Mouse (Mus musculus): ENCODE results near the gene Rragd. TPM values are rescaled to one million over a fixed set of nuclear protein-coding genes. Genes with fewer than 3 reads are reported as not detected.
"Not testable (repeated sequence)": the region's sequence is repeated elsewhere in the genome, so short reads cannot be mapped to it uniquely, and the experiment has no call there.

The Rragd gene
- total and polyA plus RNA-seq, 2 experiments from 2014 or later = 30.6 to 45.3 TPM

DNA sequence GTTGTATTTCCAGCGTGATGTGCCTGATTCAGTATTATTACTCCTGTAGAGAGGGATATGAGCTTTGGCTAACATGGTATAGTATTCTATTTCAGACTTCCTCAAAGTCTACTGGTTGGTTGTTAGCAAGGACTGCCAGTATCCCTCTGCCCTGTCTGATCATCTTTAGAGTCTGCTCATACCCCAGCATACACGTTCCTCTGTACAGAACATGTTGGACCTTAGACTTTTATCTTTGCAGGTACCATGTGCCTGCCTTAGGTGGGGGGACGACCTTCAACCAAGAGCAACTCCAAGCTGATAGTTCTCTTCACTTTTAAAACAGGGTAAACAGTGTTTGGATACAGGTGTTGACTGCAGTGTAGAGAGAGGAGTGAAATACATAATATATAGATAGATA lies 19.2 kb downstream of the Rragd start:
- Histone ChIP-seq H3K4me3 (ENCODE audit: low read depth, low read length) (no peak overlapping the region), H3K4me1 (ENCODE audit: insufficient read depth) (no peaks in the 10 kb centered on the region), H3K36me3 (ENCODE audit: insufficient read depth) (peaks cover 15% of the 10 kb centered on the region; the same call in 1 of the 2 replicates), H3K27me3 (ENCODE audit: insufficient read depth, low read length) (no peaks in the 10 kb centered on the region), H3K9me3 (ENCODE audit: low read length) (no peaks in the 10 kb centered on the region), H3K9ac (no peak overlapping the region), H3K4me2 (ENCODE audit: low read depth) (no peak overlapping the region), H3K27ac (ENCODE audit: low read depth, low read length) (no peak overlapping the region)
- no peak for ATAC-seq
- 87% methylated on average over 3 of the region's 3 CpGs for WGBS
- TF ChIP-seq CTCF (IDR thresholded peaks at IDR 0.05; ENCODE audit: low read depth) = no peak
- DNase-seq = no peak

DNA sequence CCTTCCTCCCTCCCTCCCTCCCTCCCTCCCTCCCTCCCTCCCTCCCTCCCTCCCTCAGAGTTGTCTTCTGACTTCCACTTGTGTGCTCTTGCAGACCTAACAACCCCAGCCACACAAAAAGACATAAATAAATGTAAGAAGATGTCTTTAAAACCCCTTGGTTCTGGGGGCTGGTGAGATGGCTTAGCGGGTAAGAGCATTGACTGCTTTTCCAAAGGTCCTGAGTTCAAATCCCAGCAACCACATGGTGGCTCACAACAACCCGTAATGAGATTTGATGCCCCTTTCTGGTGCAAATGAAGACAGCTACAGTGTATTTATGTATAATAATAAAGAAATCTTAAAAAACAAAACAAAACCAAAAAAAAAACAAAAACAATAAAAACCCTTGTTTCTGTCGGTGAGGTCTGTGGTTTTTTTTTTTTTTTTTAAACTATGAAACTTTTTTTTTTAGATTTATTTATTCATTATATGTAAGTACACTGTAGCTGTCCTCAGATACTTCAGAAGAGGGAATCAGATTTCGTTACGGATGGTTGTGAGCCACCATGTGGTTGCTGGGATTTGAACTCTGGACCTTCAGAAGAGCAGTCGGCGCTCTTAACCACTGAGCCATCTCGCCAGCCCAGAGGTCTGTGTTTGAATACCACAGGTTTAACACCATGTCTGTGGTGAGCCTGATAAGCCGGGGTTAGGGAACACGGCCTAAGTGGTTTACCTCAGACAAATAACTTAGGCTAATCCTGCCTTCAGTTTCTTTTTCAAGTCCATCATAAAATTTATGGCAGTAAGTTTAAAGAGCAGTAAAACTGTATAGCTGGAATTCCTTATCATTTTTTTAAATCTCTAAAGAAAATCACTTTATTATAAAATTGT lies 23.0 kb downstream of the Rragd start:
- DNase-seq; H3K27ac ChIP-seq (ENCODE audit: low read depth, low read length); H3K4me1 ChIP-seq (ENCODE audit: insufficient read depth); H3K9me3 ChIP-seq (ENCODE audit: low read length); ATAC-seq; H3K9ac ChIP-seq; H3K27me3 ChIP-seq (ENCODE audit: insufficient read depth, low read length); H3K4me2 ChIP-seq (ENCODE audit: low read depth); H3K4me3 ChIP-seq (ENCODE audit: low read depth, low read length): not testable (repeated sequence)
- peaks cover 15% of the 10 kb centered on the region; the same call in 1 of the 2 replicates for H3K36me3 ChIP-seq (ENCODE audit: insufficient read depth)
- WGBS = 96% methylated on average over 10 of the region's 10 CpGs

DNA sequence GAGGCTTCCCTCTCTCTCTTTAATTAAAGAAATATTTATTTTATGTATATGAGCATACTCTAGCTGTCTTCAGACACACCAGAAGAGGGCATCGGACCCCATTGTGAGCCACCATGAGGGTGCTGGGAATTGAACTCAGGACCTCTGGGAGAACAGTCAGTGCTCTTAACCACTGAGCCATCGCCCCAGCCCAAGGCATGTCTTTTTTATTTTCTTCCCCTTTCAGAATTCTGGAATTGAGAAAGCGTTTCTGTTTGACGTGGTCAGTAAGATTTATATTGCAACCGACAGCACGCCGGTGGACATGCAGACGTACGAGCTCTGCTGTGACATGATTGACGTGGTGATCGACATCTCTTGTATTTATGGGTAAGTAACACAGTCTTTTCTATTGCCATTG lies 24.0 kb downstream of the Rragd start:
- H3K9me3 ChIP-seq (ENCODE audit: low read length) = no peaks in the 10 kb centered on the region
- whole genome bisulfite sequencing = 93% methylated on average over 11 of the region's 11 CpGs
- no peak for TF ChIP-seq CTCF (IDR thresholded peaks at IDR 0.05; ENCODE audit: low read depth)
- no peak for DNase-seq
- no peak overlapping the region for H3K9ac ChIP-seq
- no peak for ATAC-seq
- no peak overlapping the region for H3K4me3 ChIP-seq (ENCODE audit: low read depth, low read length)
- H3K27me3 ChIP-seq (ENCODE audit: insufficient read depth, low read length) = no peaks in the 10 kb centered on the region
- H3K36me3 ChIP-seq (ENCODE audit: insufficient read depth) = peaks cover 15% of the 10 kb centered on the region; the same call in 1 of the 2 replicates
- no peak overlapping the region for H3K4me2 ChIP-seq (ENCODE audit: low read depth)
- H3K4me1 ChIP-seq (ENCODE audit: insufficient read depth) = no peaks in the 10 kb centered on the region
- no peak overlapping the region for H3K27ac ChIP-seq (ENCODE audit: low read depth, low read length)

DNA sequence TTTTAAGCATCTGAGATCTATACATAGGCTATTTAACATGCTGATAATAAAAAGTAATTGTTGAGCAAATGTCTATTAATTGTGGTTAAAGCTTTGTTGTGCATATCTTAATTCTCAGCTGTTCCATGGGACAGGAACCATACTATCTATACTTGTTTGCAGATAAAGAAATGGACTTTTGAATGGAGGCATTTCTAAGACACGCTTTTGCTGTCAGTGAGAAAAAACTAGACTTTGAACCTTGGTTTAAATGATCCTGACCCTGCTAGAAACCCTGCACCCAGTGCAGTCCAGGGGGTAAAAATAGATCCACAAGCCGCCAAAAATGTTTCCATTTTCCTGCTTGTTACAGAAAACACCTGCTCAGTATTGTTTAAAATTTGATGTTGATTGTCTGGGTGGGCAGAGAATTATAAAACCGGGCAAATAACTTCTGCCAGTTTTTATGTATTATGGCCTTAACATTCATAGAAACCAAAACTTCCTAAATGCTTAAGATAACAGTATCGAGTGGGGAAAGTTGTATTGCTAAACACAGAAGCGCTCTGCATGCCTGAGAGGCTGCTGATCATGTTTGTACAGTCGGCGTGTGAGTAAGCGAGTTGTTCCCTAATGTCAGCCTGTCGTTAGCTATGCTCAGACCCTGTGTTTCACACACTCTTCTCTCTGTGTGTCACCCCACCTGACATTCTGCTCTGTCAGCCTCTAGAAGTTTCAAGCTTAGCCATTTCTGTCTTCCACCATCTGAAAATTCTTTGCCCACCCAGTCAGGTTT lies 24.8 kb downstream of the Rragd start:
- Histone ChIP-seq H3K4me3 (ENCODE audit: low read depth, low read length) (no peak overlapping the region), H3K4me1 (ENCODE audit: insufficient read depth) (no peaks in the 10 kb centered on the region), H3K4me2 (ENCODE audit: low read depth) (no peak overlapping the region), H3K9ac (no peak overlapping the region), H3K27me3 (ENCODE audit: insufficient read depth, low read length) (no peaks in the 10 kb centered on the region), H3K36me3 (ENCODE audit: insufficient read depth) (peaks cover 15% of the 10 kb centered on the region; the same call in 1 of the 2 replicates), H3K9me3 (ENCODE audit: low read length) (no peaks in the 10 kb centered on the region), H3K27ac (ENCODE audit: low read depth, low read length) (no peak overlapping the region)
- ATAC-seq (no peak), DNase-seq (no peak)
- 90% methylated on average over 9 of the region's 9 CpGs for WGBS
- no peak for TF ChIP-seq CTCF (IDR thresholded peaks at IDR 0.05; ENCODE audit: low read depth)

DNA sequence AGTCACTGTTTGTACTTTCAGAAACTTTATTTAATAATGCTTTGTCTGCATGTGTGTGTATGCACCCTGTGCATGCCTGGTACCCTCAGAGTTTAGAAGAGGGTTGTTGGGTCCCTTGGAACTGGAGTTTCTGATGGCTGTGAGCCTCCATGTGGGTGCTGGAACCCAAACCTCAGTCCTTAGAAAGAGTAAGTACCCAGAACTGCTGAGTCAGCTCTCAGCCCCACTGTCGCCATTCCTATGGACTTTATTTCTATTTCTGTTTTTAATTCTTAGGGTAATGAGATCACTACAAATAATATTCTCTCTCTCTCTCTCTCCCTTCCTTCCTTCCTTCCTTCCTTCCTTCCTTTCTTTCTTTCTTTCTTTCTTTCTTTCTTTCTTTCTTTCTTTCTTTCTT lies 27.2 kb downstream of the Rragd start:
- DNase-seq (no peak), ATAC-seq (no peak)
- Histone ChIP-seq H3K4me3 (ENCODE audit: low read depth, low read length) (no peak overlapping the region), H3K4me1 (ENCODE audit: insufficient read depth) (no peaks in the 10 kb centered on the region), H3K36me3 (ENCODE audit: insufficient read depth) (peaks cover 18% of the 10 kb centered on the region; the same call in 1 of the 2 replicates), H3K27me3 (ENCODE audit: insufficient read depth, low read length) (no peaks in the 10 kb centered on the region), H3K9ac (no peak overlapping the region), H3K9me3 (ENCODE audit: low read length) (no peaks in the 10 kb centered on the region), H3K27ac (ENCODE audit: low read depth, low read length) (no peak overlapping the region), H3K4me2 (ENCODE audit: low read depth) (no peak overlapping the region)
- 100% methylated on average over 1 of the region's 1 CpGs for WGBS
- TF ChIP-seq CTCF (IDR thresholded peaks at IDR 0.05; ENCODE audit: low read depth) = no peak

DNA sequence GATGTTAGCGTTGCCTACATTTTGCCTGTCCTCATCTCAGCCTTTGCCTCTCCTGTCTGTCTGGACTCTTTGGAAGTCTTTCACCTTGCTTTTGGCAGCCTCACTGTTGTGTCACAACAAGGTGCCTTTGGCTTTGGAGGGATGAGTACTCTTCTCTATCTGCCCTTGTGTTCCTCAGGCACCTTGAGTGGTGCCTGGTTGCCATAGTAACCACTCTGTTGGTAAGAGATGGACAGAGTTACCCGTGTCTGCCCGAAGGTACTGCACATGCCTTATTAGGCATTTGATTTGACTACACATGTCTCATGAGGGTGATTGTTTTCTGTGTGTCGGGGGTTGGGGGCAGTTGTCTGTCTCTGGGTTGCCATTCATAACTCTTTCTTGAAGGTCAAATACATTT lies 29.6 kb downstream of the Rragd start:
- Histone ChIP-seq H3K4me2 (ENCODE audit: low read depth) (no peak overlapping the region), H3K9me3 (ENCODE audit: low read length) (no peaks in the 10 kb centered on the region), H3K4me1 (ENCODE audit: insufficient read depth) (no peaks in the 10 kb centered on the region), H3K36me3 (ENCODE audit: insufficient read depth) (peaks cover 8% of the 10 kb centered on the region; the same call in 1 of the 2 replicates), H3K4me3 (ENCODE audit: low read depth, low read length) (no peak overlapping the region), H3K27me3 (ENCODE audit: insufficient read depth, low read length) (no peaks in the 10 kb centered on the region), H3K9ac (no peak overlapping the region), H3K27ac (ENCODE audit: low read depth, low read length) (no peak overlapping the region)
- ATAC-seq = no peak
- no peak for DNase-seq
- 73% methylated on average over 4 of the region's 4 CpGs for WGBS
- TF ChIP-seq CTCF (IDR thresholded peaks at IDR 0.05; ENCODE audit: low read depth) = no peak
